Mouse (Mus musculus) urinary bladder, adult 18-20 months (tissue): ENCODE measurements around the gene Ccl11.

Experiments used
- DNase-seq, 2 experiments: peaks; one replicate each; pipeline ENCODE4 v3.0.0; 2022; ENCODE audit warnings: low spot score in 2 of 2, mixed read lengths in 2 of 2

The Ccl11 gene

GRCm38 (mm10) chr11:82057646-82058045 lies at the start of gene Ccl11:
Ccl11 (plus strand) TSS chr11:82057823.
- DNase-seq: no peak

GRCm38 (mm10) chr11:82010115-82010514 lies 47.5 kb upstream of the Ccl11 start:
- no peak for DNase-seq

GRCm38 (mm10) chr11:82011411-82012193 lies 46.0 kb upstream of the Ccl11 start:
- DNase-seq: no peak

- DNase-seq: no peak
Observed at GRCm38 (mm10) chr11:82013756-82014155, 43.9 kb upstream of the Ccl11 start.

- no peak for DNase-seq
Observed at GRCm38 (mm10) chr11:82015066-82015465, 42.6 kb upstream of the Ccl11 start.

- no peak for DNase-seq
Observed at GRCm38 (mm10) chr11:82016181-82016780, 41.3 kb upstream of the Ccl11 start.

- DNase-seq: no peak
Observed at GRCm38 (mm10) chr11:82019389-82019788, 38.2 kb upstream of the Ccl11 start.

GRCm38 (mm10) chr11:82019793-82020192 lies 37.8 kb upstream of the Ccl11 start:
- DNase-seq: no peak

- DNase-seq: no peak
Observed at GRCm38 (mm10) chr11:82021406-82021805, 36.2 kb upstream of the Ccl11 start.

GRCm38 (mm10) chr11:82022504-82023056 lies 35.0 kb upstream of the Ccl11 start:
- DNase-seq: no peak

GRCm38 (mm10) chr11:82023769-82024168 lies 33.9 kb upstream of the Ccl11 start:
- DNase-seq: no peak

GRCm38 (mm10) chr11:82030171-82030570 lies 27.5 kb upstream of the Ccl11 start:
- no peak for DNase-seq

GRCm38 (mm10) chr11:82032136-82032535 lies 25.5 kb upstream of the Ccl11 start:
- no peak for DNase-seq

- DNase-seq: peak in 1 of 2 experiments; percentile 53
Observed at GRCm38 (mm10) chr11:82032678-82033344, 24.8 kb upstream of the Ccl11 start.

GRCm38 (mm10) chr11:82034446-82034845 lies 23.2 kb upstream of the Ccl11 start:
- DNase-seq: no peak

GRCm38 (mm10) chr11:82035356-82035755 lies 22.3 kb upstream of the Ccl11 start, which contains the start of gene Ccl2:
Ccl2 (plus strand) TSS chr11:82035571.
- peak in 1 of 2 experiments; percentile 71 for DNase-seq

GRCm38 (mm10) chr11:82035857-82036256 lies 21.8 kb upstream of the Ccl11 start:
- DNase-seq: no peak

- DNase-seq: no peak
Observed at GRCm38 (mm10) chr11:82038535-82038934, 19.1 kb upstream of the Ccl11 start, which contains the start of gene Gm17268. Gm17268 (minus strand) TSS chr11:82038562.

GRCm38 (mm10) chr11:82039132-82039660 lies 18.4 kb upstream of the Ccl11 start:
- DNase-seq: no peak

GRCm38 (mm10) chr11:82041671-82042080 lies 15.9 kb upstream of the Ccl11 start:
- DNase-seq: no peak

- DNase-seq: peak in 1 of 2 experiments; percentile 44
Observed at GRCm38 (mm10) chr11:82045471-82045870, 12.2 kb upstream of the Ccl11 start, which contains the start of gene Ccl7. Ccl7 (plus strand) TSS chr11:82045712.
